Mouse (Mus musculus): ENCODE data around the gene Sbsn. TPM values are rescaled to one million over a fixed set of nuclear protein-coding genes. Genes with fewer than 3 reads are reported as not detected.

Gene Sbsn
- polyA plus RNA-seq, 1 experiment = 0.23 TPM

DNA sequence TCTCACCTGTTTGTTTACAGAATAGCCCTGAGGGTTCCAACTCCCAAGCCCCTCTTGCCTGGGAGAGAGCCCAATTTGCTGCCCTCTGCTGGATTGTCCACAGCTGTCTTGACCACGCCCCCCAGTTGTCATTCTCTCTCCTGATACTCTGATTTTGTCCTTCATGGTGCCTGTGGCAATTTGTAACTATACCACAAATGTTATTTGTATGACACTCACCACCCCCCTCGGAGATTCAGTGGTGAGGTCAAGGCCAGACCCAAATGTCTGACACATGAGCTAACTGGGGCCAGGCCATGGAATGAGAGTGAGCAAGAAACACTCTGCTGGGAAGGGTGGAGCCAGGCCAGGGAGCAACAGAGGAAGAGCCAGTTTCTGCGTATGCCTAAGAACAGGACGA, 7.6 kb downstream of the Sbsn start:
- no peaks in the 10 kb centered on the region for H3K27me3 ChIP-seq (ENCODE audit: control insufficient read depth, insufficient read depth, low read length)
- no peaks in the 10 kb centered on the region for H3K4me1 ChIP-seq (ENCODE audit: control insufficient read depth, insufficient read depth, insufficient read length, low read length)
- H3K4me3 ChIP-seq (ENCODE audit: low read depth, low read length) = no peak overlapping the region
- H3K36me3 ChIP-seq (ENCODE audit: control insufficient read depth, insufficient read depth, low read length) = no peaks in the 10 kb centered on the region
- WGBS = 26% methylated on average over 4 of the region's 4 CpGs
- H3K27ac ChIP-seq (ENCODE audit: insufficient read depth, low read depth, low read length) = no peak overlapping the region
- TF ChIP-seq POLR2A (IDR thresholded peaks at IDR 0.05; ENCODE audit: low read depth, low read length) = no peak
- peak; percentile 46; the same call in 1 of the 2 replicates for TF ChIP-seq CTCF (IDR thresholded peaks at IDR 0.05; ENCODE audit: extremely low read depth, insufficient read length, insufficient replicate concordance, low read depth, low read length)

DNA sequence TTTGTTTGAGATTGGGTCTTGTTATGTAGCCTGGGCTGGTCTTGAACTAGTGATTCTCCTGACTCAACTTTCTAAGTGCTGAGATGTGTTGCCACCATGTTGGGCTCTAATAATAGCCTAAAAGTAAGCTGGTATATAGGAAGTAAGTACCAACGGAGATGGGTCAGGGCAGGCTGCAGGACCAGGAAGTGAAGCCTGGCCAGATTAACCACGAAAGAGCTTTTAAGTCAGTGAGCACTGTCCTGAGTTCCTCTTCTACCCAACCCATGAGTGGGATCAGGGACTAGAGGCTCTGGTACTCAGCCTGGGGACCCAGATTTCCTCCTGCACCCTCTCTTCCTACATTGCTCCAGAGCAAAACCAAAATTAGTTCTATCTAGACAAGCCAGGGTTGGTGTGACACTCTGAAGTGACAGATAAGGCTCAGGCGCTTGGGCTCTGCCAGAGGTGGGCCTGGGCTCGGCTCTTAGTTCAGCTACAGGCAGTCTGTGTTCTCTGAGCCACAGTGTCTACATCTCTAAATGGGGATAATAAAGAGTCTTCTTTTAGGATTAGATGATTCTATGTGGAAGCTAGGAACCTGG, 10.6 kb downstream of the Sbsn start:
- H3K27me3 ChIP-seq (ENCODE audit: control insufficient read depth, insufficient read depth, low read length) = no peaks in the 10 kb centered on the region
- H3K36me3 ChIP-seq (ENCODE audit: control insufficient read depth, insufficient read depth, low read length) = no peaks in the 10 kb centered on the region
- H3K27ac ChIP-seq (ENCODE audit: insufficient read depth, low read depth, low read length) = no peak overlapping the region
- no peaks in the 10 kb centered on the region for H3K4me1 ChIP-seq (ENCODE audit: control insufficient read depth, insufficient read depth, insufficient read length, low read length)
- TF ChIP-seq CTCF (IDR thresholded peaks at IDR 0.05; ENCODE audit: extremely low read depth, insufficient read length, insufficient replicate concordance, low read depth, low read length) = no peak
- no peak for TF ChIP-seq POLR2A (IDR thresholded peaks at IDR 0.05; ENCODE audit: low read depth, low read length)
- 61% methylated on average over 4 of the region's 4 CpGs for WGBS
- no peak overlapping the region for H3K4me3 ChIP-seq (ENCODE audit: low read depth, low read length)

DNA sequence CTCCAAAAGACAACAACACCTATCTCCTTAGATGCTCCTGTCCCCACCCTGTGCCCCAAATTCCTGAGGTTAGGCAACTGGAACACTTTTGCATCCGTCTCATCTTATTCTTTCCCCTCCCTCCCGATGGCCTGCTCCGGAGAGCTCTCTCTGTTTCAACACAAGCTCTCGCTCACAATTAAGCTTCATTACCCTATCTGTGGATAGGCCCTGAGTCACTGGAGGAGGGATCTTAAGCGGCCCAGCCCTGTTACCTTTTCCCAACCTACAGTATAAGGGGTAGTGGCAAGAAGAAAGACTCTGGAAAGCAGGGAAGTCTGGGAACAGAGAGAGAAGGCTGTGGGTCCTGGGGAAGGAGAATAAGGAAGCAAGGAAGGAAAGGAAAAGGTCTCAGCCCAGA, 12.2 kb downstream of the Sbsn start, which contains the start of gene Dmkn:
TSS of gene Dmkn (plus strand) at position 301 of the 400 bp plus-strand sequence.
- H3K4me3 ChIP-seq (ENCODE audit: low read depth, low read length) = no peak within 1 kb of the TSS
- no peaks in the 10 kb centered on the region for H3K27me3 ChIP-seq (ENCODE audit: control insufficient read depth, insufficient read depth, low read length)
- no peak for TF ChIP-seq CTCF (IDR thresholded peaks at IDR 0.05; ENCODE audit: extremely low read depth, insufficient read length, insufficient replicate concordance, low read depth, low read length)
- TF ChIP-seq POLR2A (IDR thresholded peaks at IDR 0.05; ENCODE audit: low read depth, low read length) = no peak
- H3K4me1 ChIP-seq (ENCODE audit: control insufficient read depth, insufficient read depth, insufficient read length, low read length) = no peaks in the 10 kb centered on the region
- H3K36me3 ChIP-seq (ENCODE audit: control insufficient read depth, insufficient read depth, low read length) = no peaks in the 10 kb centered on the region
- no peak within 1 kb of the TSS for H3K27ac ChIP-seq (ENCODE audit: insufficient read depth, low read depth, low read length)
- WGBS = 58% methylated on average over 5 of the region's 5 CpGs

DNA sequence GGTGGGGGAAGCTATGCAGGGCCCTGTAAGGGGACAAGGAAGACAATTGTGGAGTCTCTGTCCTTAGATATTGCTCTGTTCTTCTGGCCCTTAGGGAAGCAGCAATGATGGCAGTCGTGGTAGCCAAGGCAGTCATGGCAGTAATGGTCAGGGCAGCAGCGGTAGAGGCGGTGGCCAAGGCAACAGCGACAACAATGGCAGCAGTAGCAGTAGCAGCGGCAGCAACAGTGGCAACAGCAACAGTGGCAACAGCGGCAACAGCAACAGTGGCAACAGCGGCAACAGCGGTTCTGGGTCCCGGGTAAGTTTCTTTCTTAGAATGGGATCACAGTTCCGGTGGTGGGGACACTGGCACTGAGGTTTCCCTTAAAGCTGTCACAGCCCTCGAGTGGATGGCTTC, 13.9 kb downstream of the Sbsn start:
- Histone ChIP-seq H3K27me3 (ENCODE audit: control insufficient read depth, insufficient read depth, low read length) (no peaks in the 10 kb centered on the region), H3K4me3 (ENCODE audit: low read depth, low read length) (no peak overlapping the region), H3K36me3 (ENCODE audit: control insufficient read depth, insufficient read depth, low read length) (no peaks in the 10 kb centered on the region), H3K27ac (ENCODE audit: insufficient read depth, low read depth, low read length) (no peak overlapping the region), H3K4me1 (ENCODE audit: control insufficient read depth, insufficient read depth, insufficient read length, low read length) (peaks cover 7% of the 10 kb centered on the region; the same call in 1 of the 2 replicates)
- TF ChIP-seq POLR2A (IDR thresholded peaks at IDR 0.05; ENCODE audit: low read depth, low read length) (no peak), CTCF (IDR thresholded peaks at IDR 0.05; ENCODE audit: extremely low read depth, insufficient read length, insufficient replicate concordance, low read depth, low read length) (no peak)
- 60% methylated on average over 11 of the region's 11 CpGs for WGBS

- Histone ChIP-seq H3K4me1 (ENCODE audit: control insufficient read depth, insufficient read depth, insufficient read length, low read length) (peaks cover 7% of the 10 kb centered on the region; the same call in 1 of the 2 replicates), H3K36me3 (ENCODE audit: control insufficient read depth, insufficient read depth, low read length) (no peaks in the 10 kb centered on the region), H3K4me3 (ENCODE audit: low read depth, low read length) (no peak overlapping the region), H3K27ac (ENCODE audit: insufficient read depth, low read depth, low read length) (no peak overlapping the region), H3K27me3 (ENCODE audit: control insufficient read depth, insufficient read depth, low read length) (no peaks in the 10 kb centered on the region)
- WGBS = 90% methylated on average over 4 of the region's 4 CpGs
- peak; percentile 8; the same call in 1 of the 2 replicates for TF ChIP-seq CTCF (IDR thresholded peaks at IDR 0.05; ENCODE audit: extremely low read depth, insufficient read length, insufficient replicate concordance, low read depth, low read length)
- no peak for TF ChIP-seq POLR2A (IDR thresholded peaks at IDR 0.05; ENCODE audit: low read depth, low read length)
Measured at GRCm38 (mm10) chr7:30766408-30766807, 15.1 kb downstream of the Sbsn start.

DNA sequence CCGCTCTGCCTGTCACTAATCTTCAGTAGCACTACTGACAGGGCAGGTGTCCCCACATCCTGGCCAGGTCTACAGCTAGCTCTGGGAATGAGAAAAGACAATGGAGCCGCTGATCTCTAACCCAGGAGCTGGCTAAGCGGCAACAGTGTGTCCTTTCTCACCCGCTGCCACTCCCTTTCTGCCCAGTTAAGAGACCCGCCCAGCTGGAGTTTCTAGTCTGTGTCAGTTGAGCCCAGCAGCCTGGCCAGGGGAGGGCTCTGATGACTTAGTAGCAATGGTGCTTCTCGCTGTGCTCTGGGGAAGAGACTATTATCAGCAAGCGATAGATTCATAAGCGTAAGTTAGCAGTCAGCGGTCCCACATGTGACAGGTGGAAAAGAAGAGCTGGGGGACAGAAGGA, 18.0 kb downstream of the Sbsn start:
- no peak overlapping the region for H3K27ac ChIP-seq (ENCODE audit: insufficient read depth, low read depth, low read length)
- TF ChIP-seq POLR2A (IDR thresholded peaks at IDR 0.05; ENCODE audit: low read depth, low read length) = no peak
- no peak for TF ChIP-seq CTCF (IDR thresholded peaks at IDR 0.05; ENCODE audit: extremely low read depth, insufficient read length, insufficient replicate concordance, low read depth, low read length)
- 15% methylated on average over 9 of the region's 9 CpGs for WGBS
- no peaks in the 10 kb centered on the region for H3K27me3 ChIP-seq (ENCODE audit: control insufficient read depth, insufficient read depth, low read length)
- H3K4me3 ChIP-seq (ENCODE audit: low read depth, low read length) = no peak overlapping the region
- H3K36me3 ChIP-seq (ENCODE audit: control insufficient read depth, insufficient read depth, low read length) = no peaks in the 10 kb centered on the region
- peaks cover 7% of the 10 kb centered on the region; the same call in 1 of the 2 replicates for H3K4me1 ChIP-seq (ENCODE audit: control insufficient read depth, insufficient read depth, insufficient read length, low read length)

- Histone ChIP-seq H3K27ac (ENCODE audit: insufficient read depth, low read depth, low read length) (no peak overlapping the region), H3K36me3 (ENCODE audit: control insufficient read depth, insufficient read depth, low read length) (no peaks in the 10 kb centered on the region), H3K4me1 (ENCODE audit: control insufficient read depth, insufficient read depth, insufficient read length, low read length) (peaks cover 5% of the 10 kb centered on the region), H3K27me3 (ENCODE audit: control insufficient read depth, insufficient read depth, low read length) (no peaks in the 10 kb centered on the region), H3K4me3 (ENCODE audit: low read depth, low read length) (no peak overlapping the region)
- TF ChIP-seq CTCF (IDR thresholded peaks at IDR 0.05; ENCODE audit: extremely low read depth, insufficient read length, insufficient replicate concordance, low read depth, low read length) (no peak), POLR2A (IDR thresholded peaks at IDR 0.05; ENCODE audit: low read depth, low read length) (no peak)
- 36% methylated on average over 9 of the region's 9 CpGs for WGBS
Measured at GRCm38 (mm10) chr7:30776104-30776503, 24.8 kb downstream of the Sbsn start.

All from small intestine, adult 2 months (tissue).